ENCODE assay signal across 7 mouse cellular contexts in the genomic region with DNA sequence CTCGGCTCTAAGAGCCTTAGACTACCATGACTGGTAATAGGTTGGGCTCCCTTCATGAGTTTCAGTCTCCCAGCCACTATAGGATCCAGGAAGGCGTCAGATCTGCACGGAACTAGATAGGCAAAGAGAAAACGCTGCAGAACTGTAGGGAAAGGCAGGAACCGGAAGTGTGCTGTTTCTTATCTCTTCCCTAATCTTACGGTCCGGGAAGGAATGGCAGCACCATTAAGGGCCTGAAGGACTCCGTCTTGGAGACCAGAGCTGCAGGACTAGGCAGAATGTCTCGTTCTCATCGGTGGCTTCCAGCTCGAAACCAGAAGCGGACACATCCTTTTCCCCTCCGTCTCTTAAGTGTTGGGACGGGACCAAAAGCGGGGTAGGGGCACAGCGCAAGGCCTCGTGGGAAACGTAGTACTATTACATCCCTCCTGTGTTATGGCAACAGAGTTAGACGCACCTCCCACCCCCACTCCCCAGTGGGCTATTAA. TPM values are rescaled to one million over a fixed set of nuclear protein-coding genes. Genes with fewer than 3 reads are reported as not detected.
DNase-seq lines count a peak whose midpoint lies in the region; ATAC-seq and TF ChIP-seq lines count a peak whose summit lies in the region.

No protein-coding gene starts in this region.

- WGBS in embryonic facial prominence, embryonic 12.5 days: 5% methylated on average over 19 of the region's 19 CpGs
- 3% methylated on average over 19 of the region's 19 CpGs for WGBS in heart, adult 2 months
- WGBS in limb, embryonic 12.5 days: 4% methylated on average over 19 of the region's 19 CpGs
- WGBS in midbrain, embryonic 12.5 days: 11% methylated on average over 19 of the region's 19 CpGs

- H3K4me2 ChIP-seq in embryonic facial prominence, embryonic 12.5 days (replicated peaks): peak overlapping the region; percentile 50
- peak overlapping the region; percentile 57 for H3K4me2 ChIP-seq in limb, embryonic 12.5 days
- H3K4me2 ChIP-seq in midbrain, embryonic 12.5 days (replicated peaks): peak overlapping the region; percentile 52

- TF ChIP-seq POLR2A in bone marrow macrophage, adult 2 months (IDR thresholded peaks at IDR 0.05; ENCODE audit: borderline replicate concordance, low read depth, low read length): no peak
- peak; percentile 78 for TF ChIP-seq POLR2A in heart, adult 2 months (IDR thresholded peaks at IDR 0.05; ENCODE audit: insufficient read depth, low read depth, low read length)

- peaks cover 3% of the 10 kb centered on the region; the same call in 1 of the 2 replicates for H3K4me1 ChIP-seq in bone marrow macrophage, adult 2 months (ENCODE audit: control insufficient read depth, insufficient read depth, low read length)
- no peaks in the 10 kb centered on the region for H3K4me1 ChIP-seq in embryonic facial prominence, embryonic 12.5 days
- H3K4me1 ChIP-seq in heart, adult 2 months (ENCODE audit: control insufficient read depth, insufficient read depth, low read length): peaks cover 1% of the 10 kb centered on the region; the same call in 1 of the 2 replicates
- H3K4me1 ChIP-seq in limb, embryonic 12.5 days (replicated peaks): peaks cover 3% of the 10 kb centered on the region; the same call in 1 of the 2 replicates
- peaks cover 8% of the 10 kb centered on the region for H3K4me1 ChIP-seq in midbrain, embryonic 12.5 days

- 0 out of 2 replicates have a peak, but pooled peaks have one; percentile 9 for TF ChIP-seq EP300 in heart, adult 2 months (IDR thresholded peaks at IDR 0.05; ENCODE audit: insufficient read depth, low read depth, low read length)

- peaks cover 37% of the 10 kb centered on the region for H3K36me3 ChIP-seq in embryonic facial prominence, embryonic 12.5 days
- H3K36me3 ChIP-seq in heart, adult 2 months (ENCODE audit: control insufficient read depth, insufficient read depth, low read length): no peaks in the 10 kb centered on the region
- peaks cover 42% of the 10 kb centered on the region for H3K36me3 ChIP-seq in limb, embryonic 12.5 days
- H3K36me3 ChIP-seq in midbrain, embryonic 12.5 days: peaks cover 34% of the 10 kb centered on the region

- ATAC-seq in embryonic facial prominence, embryonic 12.5 days (ENCODE audit: insufficient number of reproducible peaks, insufficient read depth, low FRiP score, low TSS enrichment): peak; percentile 59
- ATAC-seq in limb, embryonic 12.5 days (ENCODE audit: insufficient number of reproducible peaks, insufficient read depth, low FRiP score, low TSS enrichment, low read depth): peak; percentile 66
- ATAC-seq in midbrain, embryonic 12.5 days (ENCODE audit: low FRiP score, low read depth): peak; percentile 80

- peak overlapping the region; percentile 49 for H3K4me3 ChIP-seq in bone marrow macrophage, adult 2 months (ENCODE audit: insufficient read depth, low read length)
- peak overlapping the region; percentile 43 for H3K4me3 ChIP-seq in embryonic facial prominence, embryonic 12.5 days
- peak overlapping the region; percentile 52 for H3K4me3 ChIP-seq in heart, adult 2 months
- peak overlapping the region; percentile 45 for H3K4me3 ChIP-seq in limb, embryonic 12.5 days (replicated peaks)
- peak overlapping the region; percentile 43 for H3K4me3 ChIP-seq in midbrain, embryonic 12.5 days

- no peaks in the 10 kb centered on the region for H3K27me3 ChIP-seq in embryonic facial prominence, embryonic 12.5 days
- no peaks in the 10 kb centered on the region for H3K27me3 ChIP-seq in heart, adult 2 months (ENCODE audit: control insufficient read depth, insufficient read depth, low read length)
- H3K27me3 ChIP-seq in limb, embryonic 12.5 days: no peaks in the 10 kb centered on the region
- no peaks in the 10 kb centered on the region for H3K27me3 ChIP-seq in midbrain, embryonic 12.5 days

- H3K27ac ChIP-seq in bone marrow macrophage, adult 2 months (ENCODE audit: insufficient read depth, low read depth, low read length): peak overlapping the region; percentile 57
- H3K27ac ChIP-seq in embryonic facial prominence, embryonic 12.5 days: peak overlapping the region; percentile 80
- peak overlapping the region; percentile 91 for H3K27ac ChIP-seq in heart, adult 2 months
- H3K27ac ChIP-seq in limb, embryonic 12.5 days: peak overlapping the region; percentile 80
- peak overlapping the region; percentile 69 for H3K27ac ChIP-seq in midbrain, embryonic 12.5 days (replicated peaks)

- no peaks in the 10 kb centered on the region for H3K79me2 ChIP-seq in heart, adult 2 months (replicated peaks; ENCODE audit: control insufficient read depth, insufficient read depth, low read length)

- intact Hi-C loops in heart, adult 2 months (cut with DNase I): loop anchor here (2.0 kb wide), 1 partner anchor 83 kb away; no protein-coding TSS in a partner anchor

- peak overlapping the region; percentile 50 for H3K9ac ChIP-seq in embryonic facial prominence, embryonic 12.5 days
- H3K9ac ChIP-seq in heart, adult 2 months (ENCODE audit: low read depth, low read length): peak overlapping the region; percentile 47
- H3K9ac ChIP-seq in limb, embryonic 12.5 days (replicated peaks): peak overlapping the region; percentile 52; the same call in 1 of the 2 replicates
- H3K9ac ChIP-seq in midbrain, embryonic 12.5 days (replicated peaks): peak overlapping the region; percentile 58

- DNase-seq in heart, adult 2 months: peak; percentile 72 to 74
- peak; percentile 72 for DNase-seq in kidney, adult 18-20 months
- DNase-seq in skeletal muscle tissue, adult 2 months (ENCODE audit: low read depth, low spot score): peak; percentile 52

- no peaks in the 10 kb centered on the region for H3K9me3 ChIP-seq in embryonic facial prominence, embryonic 12.5 days
- H3K9me3 ChIP-seq in limb, embryonic 12.5 days: no peaks in the 10 kb centered on the region
- H3K9me3 ChIP-seq in midbrain, embryonic 12.5 days: no peaks in the 10 kb centered on the region

- TF ChIP-seq CTCF in bone marrow macrophage, adult 2 months (IDR thresholded peaks at IDR 0.05; ENCODE audit: low read depth, low read length): no peak
- no peak for TF ChIP-seq CTCF in heart, adult 2 months (IDR thresholded peaks at IDR 0.05)

RNA-seq across cellular contexts. Expression of gene Rps5, which starts 11.9 kb away (rescaled TPM):
- polyA plus RNA-seq in bone marrow macrophage, adult 2 months (2012; ENCODE audit: insufficient read depth, insufficient read length, missing spikeins): 1,220 and 1,261 TPM in 2 replicates
- 833 and 862 TPM in 2 replicates for polyA plus RNA-seq in embryonic facial prominence, embryonic 12.5 days (2016; fragmentation: Nextera tagmentation; extraction: Ambion mirVana)
- 100 to 1,000 TPM; 525 to 621 TPM for total RNA-seq in heart, adult 2 months (2021)
- polyA plus RNA-seq in heart, adult 2 months (2012; rRNA removed): 842 and 914 TPM in 2 replicates
- 884 and 916 TPM in 2 replicates for polyA plus RNA-seq in limb, embryonic 12.5 days (2016; fragmentation: Nextera tagmentation; extraction: Ambion mirVana)
- 603 and 620 TPM in 2 replicates for polyA plus RNA-seq in midbrain, embryonic 12.5 days (2016; fragmentation: Nextera tagmentation; extraction: Ambion mirVana)

RNA-seq across cellular contexts. Expression of gene Zscan22, which starts 12.6 kb away (rescaled TPM):
- polyA plus RNA-seq in bone marrow macrophage, adult 2 months (2012; ENCODE audit: insufficient read depth, insufficient read length, missing spikeins): 6.5 and 6.7 TPM in 2 replicates
- 16.8 and 18.2 TPM in 2 replicates for polyA plus RNA-seq in embryonic facial prominence, embryonic 12.5 days (2016; fragmentation: Nextera tagmentation; extraction: Ambion mirVana)
- total RNA-seq in heart, adult 2 months (2021): 1 to 10 TPM; 5.7 TPM
- 6.0 and 9.2 TPM in 2 replicates for polyA plus RNA-seq in heart, adult 2 months (2012; rRNA removed)
- 15.6 and 16.4 TPM in 2 replicates for polyA plus RNA-seq in limb, embryonic 12.5 days (2016; fragmentation: Nextera tagmentation; extraction: Ambion mirVana)
- polyA plus RNA-seq in midbrain, embryonic 12.5 days (2016; fragmentation: Nextera tagmentation; extraction: Ambion mirVana): 11.2 and 11.8 TPM in 2 replicates

RNA-seq across cellular contexts. Expression of gene Rnf225, which starts 17.0 kb away (rescaled TPM):
- polyA plus RNA-seq in bone marrow macrophage, adult 2 months (2012; ENCODE audit: insufficient read depth, insufficient read length, missing spikeins): 0.24 TPM in 1 of 2 replicates, not detected in the other
- 0.95 and 1.0 TPM in 2 replicates for polyA plus RNA-seq in embryonic facial prominence, embryonic 12.5 days (2016; fragmentation: Nextera tagmentation; extraction: Ambion mirVana)
- total RNA-seq in heart, adult 2 months (2021): under 1 TPM; 0.18 to 0.23 TPM
- polyA plus RNA-seq in heart, adult 2 months (2012; rRNA removed): 0.12 and 0.14 TPM in 2 replicates
- 0.70 and 0.83 TPM in 2 replicates for polyA plus RNA-seq in limb, embryonic 12.5 days (2016; fragmentation: Nextera tagmentation; extraction: Ambion mirVana)
- polyA plus RNA-seq in midbrain, embryonic 12.5 days (2016; fragmentation: Nextera tagmentation; extraction: Ambion mirVana): 0.79 and 0.93 TPM in 2 replicates

RNA-seq across cellular contexts. Expression of gene Zfp128, which starts 29.2 kb away (rescaled TPM):
- 2.8 and 3.4 TPM in 2 replicates for polyA plus RNA-seq in bone marrow macrophage, adult 2 months (2012; ENCODE audit: insufficient read depth, insufficient read length, missing spikeins)
- polyA plus RNA-seq in embryonic facial prominence, embryonic 12.5 days (2016; fragmentation: Nextera tagmentation; extraction: Ambion mirVana): 5.4 and 5.9 TPM in 2 replicates
- 1 to 10 TPM; 3.0 to 3.5 TPM for total RNA-seq in heart, adult 2 months (2021)
- polyA plus RNA-seq in heart, adult 2 months (2012; rRNA removed): 1.3 and 3.0 TPM in 2 replicates
- polyA plus RNA-seq in limb, embryonic 12.5 days (2016; fragmentation: Nextera tagmentation; extraction: Ambion mirVana): 7.1 and 8.0 TPM in 2 replicates
- 5.5 and 6.5 TPM in 2 replicates for polyA plus RNA-seq in midbrain, embryonic 12.5 days (2016; fragmentation: Nextera tagmentation; extraction: Ambion mirVana)

RNA-seq across cellular contexts. Expression of gene Zfp324, which starts 55.4 kb away (rescaled TPM):
- polyA plus RNA-seq in bone marrow macrophage, adult 2 months (2012; ENCODE audit: insufficient read depth, insufficient read length, missing spikeins): 3.8 and 3.9 TPM in 2 replicates
- polyA plus RNA-seq in embryonic facial prominence, embryonic 12.5 days (2016; fragmentation: Nextera tagmentation; extraction: Ambion mirVana): 13.9 and 14.4 TPM in 2 replicates
- 1 to 10 TPM; 2.6 to 3.6 TPM for total RNA-seq in heart, adult 2 months (2021)
- 2.3 and 2.9 TPM in 2 replicates for polyA plus RNA-seq in heart, adult 2 months (2012; rRNA removed)
- 10.9 and 13.3 TPM in 2 replicates for polyA plus RNA-seq in limb, embryonic 12.5 days (2016; fragmentation: Nextera tagmentation; extraction: Ambion mirVana)
- polyA plus RNA-seq in midbrain, embryonic 12.5 days (2016; fragmentation: Nextera tagmentation; extraction: Ambion mirVana): 14.2 and 15.5 TPM in 2 replicates

Comparison
In these comparisons a context has a peak if more than half of its experiments do, and no peak if none do; other contexts are left out.
1. Peak in every context shown above with its lines: DNase-seq, ATAC-seq, H3K4me3 ChIP-seq and H3K27ac ChIP-seq.